Mouse (Mus musculus): ENCODE results near the gene Zg16.

Gene Zg16

GRCm38 (mm10) chr7:127066317-127066716, 20.8 kb downstream of the Zg16 start:
- no peak for DNase-seq

- no peak for DNase-seq
These were observed 21.6 kb downstream of the Zg16 start for GRCm38 (mm10) chr7:127065538-127065937.

- DNase-seq = no peak
These were observed 32.0 kb downstream of the Zg16 start for GRCm38 (mm10) chr7:127055026-127055585.

GRCm38 (mm10) chr7:127041851-127042672, 45.1 kb downstream of the Zg16 start, which contains the start of gene Kif22:
TSS of gene Kif22 (minus strand) at chr7:127042471.
- peak; percentile 99 for DNase-seq

GRCm38 (mm10) chr7:127031244-127031643, 55.9 kb downstream of the Zg16 start:
- peak; percentile 89 for DNase-seq

- DNase-seq = no peak
These were observed 57.0 kb downstream of the Zg16 start for GRCm38 (mm10) chr7:127030172-127030571.

GRCm38 (mm10) chr7:127027885-127028284, 59.2 kb downstream of the Zg16 start:
- no peak for DNase-seq

- peak; percentile 100 for DNase-seq
These were observed 60.0 kb downstream of the Zg16 start, which contains the start of gene Maz for GRCm38 (mm10) chr7:127026984-127027726. TSS of gene Maz (minus strand) at chr7:127027037.

GRCm38 (mm10) chr7:127026616-127026983, 60.5 kb downstream of the Zg16 start:
- DNase-seq = no peak

GRCm38 (mm10) chr7:127026161-127026600, 60.9 kb downstream of the Zg16 start:
- peak; percentile 98 for DNase-seq

- peak; percentile 97 for DNase-seq
These were observed 61.5 kb downstream of the Zg16 start for GRCm38 (mm10) chr7:127025556-127026160.

GRCm38 (mm10) chr7:127024755-127025555, 62.2 kb downstream of the Zg16 start:
- DNase-seq = peak; percentile 99

- peak; percentile 93 for DNase-seq
These were observed 63.0 kb downstream of the Zg16 start for GRCm38 (mm10) chr7:127023896-127024690.

- peak; percentile 96 for DNase-seq
These were observed 63.8 kb downstream of the Zg16 start for GRCm38 (mm10) chr7:127023272-127023691.

- DNase-seq = no peak
These were observed 64.4 kb downstream of the Zg16 start for GRCm38 (mm10) chr7:127022528-127023271.

- DNase-seq = peak; percentile 91
These were observed 65.3 kb downstream of the Zg16 start for GRCm38 (mm10) chr7:127021563-127022527.

- peak; percentile 98 for DNase-seq
These were observed 66.1 kb downstream of the Zg16 start, which contains the start of the genes Gm42742 and Prrt2 for GRCm38 (mm10) chr7:127020901-127021562. TSS of gene Gm42742 (minus strand) at chr7:127021097. TSS of gene Prrt2 (minus strand) at chr7:127021211.

GRCm38 (mm10) chr7:127020491-127020890, 66.6 kb downstream of the Zg16 start:
- no peak for DNase-seq

All from heart, adult 11 months (tissue).